31 mouse cellular contexts compared by ENCODE assay signal in the genomic region with DNA sequence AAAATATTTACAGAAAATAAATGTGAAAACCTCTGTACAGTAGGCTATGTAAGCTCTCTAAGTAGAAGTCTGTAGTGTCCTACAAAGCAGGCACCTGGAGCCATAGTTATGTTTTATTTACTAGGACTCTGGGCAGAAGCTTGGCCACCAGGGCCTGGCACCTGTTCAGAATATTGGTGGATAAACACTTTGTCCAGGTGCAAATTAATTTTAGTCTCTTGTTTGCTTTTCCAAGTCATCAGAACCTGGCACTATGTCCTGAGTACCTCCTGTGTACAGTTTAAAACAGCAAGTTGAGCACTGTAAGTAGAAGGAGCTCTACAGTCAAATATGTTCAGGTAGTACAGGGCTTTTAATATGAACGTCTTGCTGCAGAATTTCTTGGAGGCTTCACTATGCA. TPM values are rescaled to one million over a fixed set of nuclear protein-coding genes. Genes with fewer than 3 reads are reported as not detected.
"Had no signal": no experiment of that assay in that cellular context is flagged by ENCODE, and none has a peak within 500 bp of the region (broad histone marks: within the 10 kb centered on the region; RNA-seq: fewer than 3 reads in every experiment).

No protein-coding gene starts in this region.

- H3K9me3 ChIP-seq: heart, embryonic 10.5 days; heart, embryonic 12.5 days; hindbrain, embryonic 10.5 days; hindbrain, embryonic 12.5 days; intestine, embryonic 15.5 days; limb, embryonic 10.5 days; limb, embryonic 12.5 days had no signal

- H3K4me1 ChIP-seq: heart, embryonic 10.5 days; hindbrain, embryonic 10.5 days; hindbrain, embryonic 12.5 days; intestine, embryonic 15.5 days; limb, embryonic 10.5 days; limb, embryonic 12.5 days had no signal

- H3K4me2 ChIP-seq: heart, embryonic 12.5 days; hindbrain, embryonic 12.5 days; hindbrain, embryonic 14.5 days; intestine, embryonic 15.5 days; limb, embryonic 12.5 days had no signal

- H3K27ac ChIP-seq: gastrocnemius, adult 2 months; heart, embryonic 10.5 days; hindbrain, embryonic 10.5 days; hindbrain, embryonic 12.5 days; hindbrain, embryonic 14.5 days; intestine, embryonic 15.5 days; layer of hippocampus, adult 2 months; left cerebral cortex, adult 2 months; limb, embryonic 10.5 days; limb, embryonic 12.5 days had no signal

- ATAC-seq: hindbrain, embryonic 16.5 days; inflammation-experienced regulatory T-cells, adult 6 months; intestine, postnatal 0 days had no signal

- DNase-seq: gastrocnemius, adult 2 months; gastrocnemius, postnatal 10 days; gastrocnemius, postnatal 25 days; heart, adult 18-20 months; heart, postnatal 10 days; heart, postnatal 4 days; kidney, adult 18-20 months; kidney, adult 8-10 months; kidney, postnatal 10 days; kidney, postnatal 25 days; kidney, postnatal 4 days had no signal

- H3K27me3 ChIP-seq: heart, embryonic 12.5 days; hindbrain, embryonic 12.5 days; intestine, embryonic 15.5 days; limb, embryonic 12.5 days had no signal

- H3K4me3 ChIP-seq: gastrocnemius, adult 2 months; heart, embryonic 10.5 days; heart, embryonic 12.5 days; hindbrain, embryonic 10.5 days; hindbrain, embryonic 12.5 days; intestine, embryonic 15.5 days; layer of hippocampus, adult 2 months; left cerebral cortex, adult 2 months; limb, embryonic 10.5 days; limb, embryonic 12.5 days had no signal

- H3K36me3 ChIP-seq: heart, embryonic 10.5 days; heart, embryonic 12.5 days; hindbrain, embryonic 10.5 days; hindbrain, embryonic 12.5 days; intestine, embryonic 15.5 days; limb, embryonic 10.5 days; limb, embryonic 12.5 days had no signal

- H3K9ac ChIP-seq: heart, embryonic 12.5 days; hindbrain, embryonic 12.5 days; hindbrain, embryonic 14.5 days; intestine, embryonic 15.5 days; limb, embryonic 12.5 days had no signal

RNA-seq across cellular contexts. Expression of gene Cxcl13, which starts 52.3 kb away (rescaled TPM):
- total RNA-seq: gastrocnemius, postnatal 10 days; gastrocnemius, postnatal 25 days; gastrocnemius, postnatal 4 days; granulocyte monocyte progenitor cell, adult 5-6 weeks; layer of hippocampus, adult 2 months; layer of hippocampus, postnatal 10 days; layer of hippocampus, postnatal 25 days; left cerebral cortex, adult 2 months; left cerebral cortex, postnatal 14 days; left cerebral cortex, postnatal 36 days had no signal
- polyA plus RNA-seq: frontal cortex, adult 2 months had no signal
